Mouse (Mus musculus): ENCODE results near the gene Mrpl1.

- no peak for TF ChIP-seq CTCF (IDR thresholded peaks at IDR 0.05; ENCODE audit: low read depth)
- no peak for TF ChIP-seq EP300 (IDR thresholded peaks at IDR 0.05; ENCODE audit: low read depth)
Measured at GRCm38 (mm10) chr5:96183987-96184386, 25.3 kb upstream of the Mrpl1 start.

Measured in liver, postnatal 0 days (tissue).